Mouse (Mus musculus): ENCODE data around the gene Lmna. TPM values are rescaled to one million over a fixed set of nuclear protein-coding genes. Genes with fewer than 3 reads are reported as not detected.

Gene Lmna
- total RNA-seq, 2 experiments from 2014 or later = 42.0 to 49.3 TPM

Small RNA genes lying within 50 kb of the gene (microRNA-seq; reads per million reads assigned to microRNA genes)
- gene Mir1905 (0 reads per million in 2 experiments), gene Mir7011 (0 to 1.8 reads per million in 2 experiments)

Other genes with a start within 250 kb of the Lmna start
- gene Gm38392, start 222.7 kb downstream of the Lmna start, total RNA-seq (2021) = not detected
- gene Tsacc, start 213.0 kb downstream of the Lmna start, total RNA-seq (2021) = 1 to 10 TPM; 4.0 to 5.3 TPM
- 100 to 1,000 TPM; 191 to 198 TPM for gene Cct3, start 212.8 kb downstream of the Lmna start, total RNA-seq (2021)
- gene Glmp, start 184.9 kb downstream of the Lmna start, total RNA-seq (2021) = 10 to 100 TPM; 86.2 to 90.2 TPM
- 1 to 10 TPM in 1 of 2 experiments, under 1 TPM in 1; 0.93 to 1.3 TPM for gene Tmem79, start 173.8 kb downstream of the Lmna start, total RNA-seq (2021)
- gene Smg5, start 173.7 kb downstream of the Lmna start, total RNA-seq (2021) = 10 to 100 TPM; 65.4 to 71.8 TPM
- gene Paqr6, start 145.4 kb downstream of the Lmna start, total RNA-seq (2021) = 1 to 10 TPM; 8.1 to 9.4 TPM
- gene Bglap3, start 137.2 kb downstream of the Lmna start, total RNA-seq (2021) = not detected
- not detected for gene Bglap2, start 131.3 kb downstream of the Lmna start, total RNA-seq (2021)
- gene Bglap, start 125.5 kb downstream of the Lmna start, total RNA-seq (2021) = 1 to 10 TPM in 1 of 2 experiments, not detected in 1; 1.3 TPM
- 1 to 10 TPM; 6.9 to 9.9 TPM for gene Pmf1, start 99.6 kb downstream of the Lmna start, total RNA-seq (2021)
- gene Slc25a44, start 84.8 kb downstream of the Lmna start, total RNA-seq (2021) = 10 to 100 TPM; 68.6 to 70.3 TPM
- 10 to 100 TPM; 33.1 to 38.1 TPM for gene Sema4a, start 48.8 kb downstream of the Lmna start, total RNA-seq (2021)
- gene Mex3a, start 22.4 kb upstream of the Lmna start, total RNA-seq (2021) = 10 to 100 TPM in 1 of 2 experiments, 1 to 10 TPM in 1; 9.0 to 10.7 TPM
- gene Rab25, start 38.3 kb upstream of the Lmna start, total RNA-seq (2021) = not detected
- gene Lamtor2, start 43.1 kb upstream of the Lmna start, total RNA-seq (2021) = 100 to 1,000 TPM in 1 of 2 experiments, 10 to 100 TPM in 1; 96.1 to 113 TPM
- 10 to 100 TPM; 77.3 to 81.8 TPM for gene Ubqln4, start 43.8 kb upstream of the Lmna start, total RNA-seq (2021)
- 100 to 1,000 TPM; 110 to 120 TPM for gene Ssr2, start 65.9 kb upstream of the Lmna start, total RNA-seq (2021)
- 100 to 1,000 TPM; 258 to 259 TPM for gene Arhgef2, start 96.0 kb upstream of the Lmna start, total RNA-seq (2021)
- gene Rxfp4, start 143.2 kb upstream of the Lmna start, total RNA-seq (2021) = not detected
- 10 to 100 TPM; 51.5 to 61.6 TPM for gene Khdc4, start 175.8 kb upstream of the Lmna start, total RNA-seq (2021)
- gene Rit1, start 206.9 kb upstream of the Lmna start, total RNA-seq (2021) = 10 to 100 TPM; 49.7 to 57.7 TPM